Mouse (Mus musculus) embryonic fibroblast, embryonic 13.5 days (primary cell): ENCODE results near the gene Gm45261.

Experiments
- CTCF ChIP-seq: IDR thresholded peaks from 2 replicates; pipeline ENCODE4 v1.5.1; 2011; ENCODE audit warnings: mild to moderate bottlenecking, control low read depth, low read length, moderate library complexity, borderline replicate concordance; ENCODE audit not compliant: insufficient read depth
- POLR2A ChIP-seq: IDR thresholded peaks from 2 replicates; pipeline ENCODE4 v1.6.1; 2011; ENCODE audit warnings: low read depth, mild to moderate bottlenecking, control low read depth, low read length, moderate library complexity

- TF ChIP-seq CTCF (no peak), POLR2A (no peak)
These were observed 51.7 kb downstream of the Gm45261 start for GRCm38 (mm10) chr1:80409467-80410105.
